Mouse (Mus musculus) lung, postnatal 14 days (tissue): ENCODE data around the gene Hmgn2.
"Not testable (repeated sequence)": the region's sequence is repeated elsewhere in the genome, so short reads cannot be mapped to it uniquely, and the experiment has no call there.

Source experiments
- DNase-seq: peaks from one replicate; pipeline ENCODE4 v3.0.0; 2021

The Hmgn2 gene

DNA sequence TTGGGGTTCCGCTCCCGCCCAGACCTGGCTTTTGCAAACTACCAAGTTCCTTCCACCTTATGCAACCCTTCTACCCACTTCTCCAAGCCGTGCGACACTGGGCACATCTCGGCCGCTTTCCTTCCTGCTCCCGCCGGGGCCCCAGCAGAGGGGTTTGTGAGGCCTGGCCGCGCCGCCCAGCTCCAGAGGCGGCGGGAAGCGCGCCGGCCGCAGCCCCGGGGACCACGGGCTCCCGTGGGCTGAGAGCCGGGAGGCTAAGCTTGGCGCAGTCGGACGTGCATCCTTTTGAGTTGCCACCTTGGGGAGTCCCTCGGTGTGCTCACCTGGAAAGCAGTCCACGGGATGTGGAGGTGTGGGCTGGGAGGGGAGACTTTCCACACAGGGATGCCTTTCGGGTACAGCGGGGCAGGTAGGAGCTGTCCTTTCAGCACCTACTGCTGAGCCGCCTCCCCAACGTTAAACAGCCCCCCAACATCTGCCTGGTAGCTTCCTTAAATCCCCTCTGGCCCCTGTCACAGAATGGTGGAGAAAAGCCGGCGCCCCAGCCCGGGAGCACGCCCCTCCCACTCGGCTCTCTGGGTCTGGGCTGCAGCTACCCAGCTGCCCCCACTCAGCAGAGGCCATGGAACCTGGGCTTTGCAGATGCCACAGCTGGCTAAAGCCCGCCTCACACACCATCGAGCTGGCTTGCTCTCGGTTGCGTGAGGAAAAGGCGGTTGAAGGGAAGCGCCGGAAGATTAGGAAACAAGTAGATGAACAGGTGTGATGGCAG, at the start of gene Hmgn2:
TSS of gene Hmgn2 (minus strand) at position 501 of the 772 bp plus-strand sequence.
- peak; percentile 33 for DNase-seq

DNA sequence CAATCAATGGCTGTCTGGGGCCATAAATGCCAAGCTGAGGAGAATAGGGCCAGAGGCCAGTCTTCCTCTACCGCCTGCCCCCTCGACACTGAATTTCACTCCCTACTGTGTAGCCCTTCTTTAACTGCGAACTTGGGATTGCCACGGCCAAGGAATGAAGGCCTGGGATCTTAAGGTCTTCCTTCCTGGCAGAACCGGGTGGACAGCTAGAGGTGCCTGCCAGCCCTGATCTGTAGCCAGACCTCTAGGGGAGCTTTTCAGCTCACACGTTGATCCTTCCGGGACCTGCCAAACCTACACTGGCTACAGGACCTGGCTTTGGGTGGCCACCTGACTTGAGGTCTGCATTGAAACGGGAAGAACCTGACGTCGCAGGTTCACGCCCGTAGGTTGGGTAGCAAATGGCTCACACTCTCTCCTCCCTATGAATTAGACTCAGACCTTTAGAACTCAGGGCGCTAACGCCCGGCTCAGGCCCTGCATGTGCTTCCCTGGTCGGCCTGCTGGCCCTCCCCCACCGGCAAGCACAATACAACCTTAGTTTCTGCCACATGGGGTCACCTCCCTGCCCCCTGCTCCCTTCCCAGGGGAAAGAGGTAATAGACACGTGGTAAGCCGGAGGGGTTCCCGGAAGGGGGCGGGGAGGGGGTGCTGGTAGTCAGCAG, 48.9 kb upstream of the Hmgn2 start:
- no peak for DNase-seq

DNA sequence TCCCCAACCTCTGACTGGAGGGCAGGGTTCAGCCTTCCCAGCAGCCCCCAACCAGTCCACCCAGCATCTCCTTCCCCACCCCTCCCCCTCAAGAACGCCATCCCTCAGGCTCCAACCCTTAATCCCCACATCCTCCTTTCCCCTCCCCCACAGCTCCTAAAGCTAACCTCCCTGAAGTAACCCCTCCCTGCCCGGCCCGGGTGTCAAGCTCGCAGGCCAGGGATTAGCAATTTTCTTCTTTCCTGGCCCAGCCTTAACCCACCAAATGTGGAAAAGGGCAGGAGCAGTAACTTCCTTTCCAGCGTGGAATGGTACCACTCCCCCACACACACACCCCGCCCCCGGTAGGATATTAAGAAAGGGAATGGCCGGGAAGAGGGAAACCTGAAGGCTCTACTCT, 48.3 kb upstream of the Hmgn2 start:
- DNase-seq = no peak

DNA sequence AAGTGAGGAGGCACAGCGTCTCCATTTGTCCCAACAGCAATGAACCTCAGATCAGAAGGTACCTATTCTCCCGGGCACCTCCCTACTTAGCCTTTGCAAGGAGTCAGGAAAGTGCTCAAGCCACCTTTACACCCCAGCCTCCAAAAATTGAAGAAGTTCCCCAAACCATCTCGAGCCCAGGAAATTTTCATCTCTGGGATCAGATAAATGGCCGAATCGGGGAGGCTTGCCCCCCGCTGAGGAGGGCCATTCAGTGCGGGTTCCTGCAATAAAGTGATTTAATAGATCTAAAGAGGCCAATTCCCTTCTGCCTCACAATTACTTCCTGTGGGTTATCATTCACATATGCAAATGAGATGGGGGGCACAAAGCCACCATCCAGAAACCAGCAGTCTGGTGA, 47.8 kb upstream of the Hmgn2 start:
- no peak for DNase-seq

DNA sequence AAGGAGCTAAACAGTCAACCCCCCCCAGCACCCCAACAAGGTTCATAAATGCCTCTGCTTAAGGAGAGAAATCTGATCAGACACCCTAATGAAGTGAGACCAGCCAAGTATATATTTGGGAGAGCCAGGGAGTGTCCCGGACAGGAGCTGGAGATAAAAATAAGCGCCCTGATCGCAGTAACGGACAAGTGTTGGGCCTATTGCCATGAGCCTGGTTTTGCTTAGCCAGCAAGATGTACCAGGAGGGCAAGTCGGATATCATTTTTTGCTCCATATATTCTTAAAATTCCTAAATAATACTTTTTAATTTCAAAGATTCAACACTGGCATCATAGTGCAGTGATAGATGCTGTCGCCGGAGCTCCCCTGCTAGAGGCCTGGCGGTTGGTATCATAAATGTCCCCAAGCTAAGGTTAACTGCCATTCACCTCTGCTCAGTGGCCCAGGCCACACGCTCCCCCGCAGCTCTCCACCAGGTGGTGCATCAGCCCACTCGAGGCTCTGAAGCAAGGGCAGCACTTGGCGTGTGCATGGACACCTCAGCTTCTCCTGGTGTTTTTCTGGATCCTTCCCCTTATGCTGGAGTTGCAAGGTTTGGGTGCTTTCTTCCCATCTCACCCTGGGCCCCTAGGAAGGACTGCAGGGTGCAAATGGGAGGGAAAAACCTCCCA, 44.5 kb upstream of the Hmgn2 start:
- DNase-seq = peak; percentile 9

DNA sequence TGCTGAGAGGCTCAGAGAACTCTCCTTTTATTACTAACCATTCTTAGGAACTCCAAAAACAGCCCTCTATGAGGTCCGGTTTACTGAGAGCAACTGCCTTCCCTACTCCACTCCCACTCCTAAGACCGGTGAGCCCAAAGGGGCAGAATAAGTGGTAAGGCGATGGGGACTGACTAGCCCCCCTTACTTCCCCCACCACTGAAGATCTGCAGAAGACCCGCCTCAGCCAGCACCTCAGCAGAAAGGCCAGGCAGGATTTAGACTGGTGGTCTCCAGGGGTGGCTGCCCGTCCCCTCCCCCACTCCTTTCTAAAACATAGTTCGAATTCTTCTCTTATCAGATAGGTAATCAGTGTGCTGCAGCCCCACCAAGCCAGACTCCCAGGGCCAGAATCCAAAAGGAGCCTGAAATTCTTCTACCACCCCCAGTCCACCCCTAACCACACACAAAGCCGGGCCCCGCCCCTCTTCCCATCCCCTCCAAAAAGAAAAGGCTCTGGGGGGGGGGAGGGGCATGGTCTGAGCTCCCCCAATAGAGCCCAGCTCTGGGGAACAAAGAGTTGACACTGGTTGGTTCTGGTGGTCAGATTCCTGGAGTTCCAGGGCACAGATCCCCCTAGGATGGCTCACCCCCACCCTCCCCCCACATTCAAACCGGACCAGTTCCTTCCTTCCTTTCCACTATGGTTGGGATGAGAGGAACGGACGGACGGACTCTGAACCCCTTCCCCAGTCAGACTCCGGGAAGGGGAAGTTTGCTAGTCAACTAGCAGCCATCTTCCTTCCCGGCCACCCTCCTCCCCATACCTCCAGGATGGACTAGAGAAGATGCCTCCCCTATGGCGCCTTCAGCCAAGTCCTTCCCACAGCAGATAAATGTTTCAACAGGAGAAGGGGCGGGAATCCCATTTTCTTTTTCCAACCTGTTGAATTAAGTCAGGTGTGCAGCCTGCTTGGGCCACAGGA, 43.3 kb upstream of the Hmgn2 start:
- no peak for DNase-seq

DNA sequence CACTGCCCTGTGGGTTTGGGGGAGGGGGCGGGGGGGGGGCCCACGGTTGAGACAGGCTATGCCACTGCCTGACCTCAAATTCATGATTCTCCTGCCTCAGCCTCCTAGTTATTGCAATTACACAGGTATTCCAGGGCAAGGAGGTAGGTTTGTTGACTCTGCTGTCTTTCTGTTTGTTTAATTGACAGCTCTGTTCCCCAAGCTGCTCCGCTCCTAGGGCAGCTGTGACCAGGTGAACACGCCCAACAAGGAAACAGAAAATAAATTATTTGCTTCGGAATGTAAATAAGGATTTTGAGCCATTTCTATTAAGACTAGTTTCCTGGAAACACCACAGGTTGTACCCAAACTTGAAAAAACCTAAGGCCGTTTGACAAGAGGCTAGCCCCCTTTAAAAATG, 41.3 kb upstream of the Hmgn2 start:
- no peak for DNase-seq

DNA sequence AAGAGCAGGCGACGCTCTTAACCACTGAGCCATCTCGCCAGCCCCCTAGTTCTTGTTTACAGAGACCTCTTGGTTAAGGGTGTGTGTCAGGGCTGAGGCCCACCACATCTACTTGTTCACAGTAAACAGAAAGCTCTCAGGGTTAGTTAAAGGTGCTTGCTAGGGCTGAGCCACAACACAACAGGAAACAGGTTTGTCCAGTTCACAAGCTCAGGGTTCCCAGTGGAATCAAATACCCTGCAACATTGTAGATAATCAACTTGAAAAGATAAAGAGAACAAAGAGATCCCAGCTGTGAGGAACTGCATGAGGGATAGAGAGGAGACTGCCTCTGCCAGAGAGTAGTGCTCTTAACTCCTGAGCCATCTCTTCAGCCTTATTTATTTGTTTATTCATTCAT, 38.4 kb upstream of the Hmgn2 start:
- DNase-seq = no peak

DNA sequence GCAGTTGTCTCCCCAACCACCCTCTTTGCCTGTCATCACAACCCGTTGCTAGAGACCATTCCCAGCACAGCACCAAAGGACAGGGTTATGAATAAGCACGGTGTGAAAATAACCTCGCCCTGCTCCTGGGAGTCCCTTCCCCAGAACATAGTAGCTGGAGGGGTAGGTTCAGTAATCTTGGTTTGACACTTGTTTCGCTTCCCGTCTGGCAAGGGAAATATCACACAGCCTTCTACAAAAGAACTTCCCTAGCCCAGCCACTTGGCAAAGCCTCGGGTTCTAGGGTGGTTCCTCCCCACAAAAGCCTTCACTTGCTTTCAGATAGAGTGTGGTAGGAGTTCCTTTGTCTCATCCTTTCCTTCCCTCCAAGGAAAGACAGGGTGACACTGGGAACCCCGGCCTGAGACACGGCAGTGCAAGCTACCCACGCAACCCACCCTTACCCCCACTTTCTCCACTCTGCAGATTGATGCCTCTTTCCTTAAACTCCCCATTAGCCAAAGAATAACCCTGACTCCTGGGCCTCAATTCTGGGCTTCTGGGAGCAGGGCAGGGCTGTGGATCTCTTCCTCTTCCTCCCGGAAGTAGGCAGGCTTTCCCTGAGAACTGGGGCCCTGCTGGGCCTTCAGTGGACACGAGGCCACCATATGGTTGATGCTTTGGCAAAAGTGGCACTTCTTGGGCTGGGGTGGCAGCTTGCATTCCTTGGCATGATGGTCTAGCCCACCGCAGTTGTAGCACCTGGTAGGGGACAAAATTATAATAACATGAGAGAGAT, 37.3 kb upstream of the Hmgn2 start:
- no peak for DNase-seq

DNA sequence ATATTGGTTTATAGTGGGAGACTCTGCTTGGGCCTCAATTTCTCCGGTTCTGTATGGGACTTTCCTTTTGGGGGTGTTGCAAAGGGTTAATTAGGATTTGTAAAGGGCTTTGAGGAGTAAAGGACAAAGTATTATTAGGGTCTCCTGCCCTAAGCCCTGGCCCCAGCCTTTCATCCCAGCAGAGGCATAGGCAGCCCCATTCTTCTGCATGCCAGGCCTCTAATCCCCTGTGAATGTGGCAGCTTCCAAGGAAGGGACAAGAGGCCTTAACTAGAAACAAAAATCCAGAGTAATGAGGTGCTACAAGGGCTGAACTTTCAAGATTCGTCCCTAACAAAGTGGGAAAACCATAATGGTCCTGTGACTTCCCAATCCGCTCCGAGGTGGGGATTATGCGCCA, 34.5 kb upstream of the Hmgn2 start:
- DNase-seq = no peak

DNA sequence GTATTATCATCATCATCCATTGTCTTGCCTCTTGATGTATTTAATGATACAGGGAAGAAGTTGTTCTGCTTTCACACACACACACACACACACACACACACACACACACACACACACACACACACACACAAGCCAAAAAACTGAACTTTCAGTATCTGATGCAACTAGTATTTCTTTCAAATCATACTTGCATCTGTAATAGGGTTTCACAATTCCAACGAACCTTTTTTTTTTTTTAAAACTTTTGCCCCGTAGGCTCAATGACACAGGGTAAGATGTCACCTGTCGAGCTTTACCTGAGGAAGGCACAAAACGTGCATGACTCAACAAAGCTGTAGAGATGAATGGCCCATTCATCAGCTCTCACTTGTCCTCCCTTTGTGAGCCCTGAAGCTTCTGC, 33.8 kb upstream of the Hmgn2 start:
- DNase-seq = no peak

DNA sequence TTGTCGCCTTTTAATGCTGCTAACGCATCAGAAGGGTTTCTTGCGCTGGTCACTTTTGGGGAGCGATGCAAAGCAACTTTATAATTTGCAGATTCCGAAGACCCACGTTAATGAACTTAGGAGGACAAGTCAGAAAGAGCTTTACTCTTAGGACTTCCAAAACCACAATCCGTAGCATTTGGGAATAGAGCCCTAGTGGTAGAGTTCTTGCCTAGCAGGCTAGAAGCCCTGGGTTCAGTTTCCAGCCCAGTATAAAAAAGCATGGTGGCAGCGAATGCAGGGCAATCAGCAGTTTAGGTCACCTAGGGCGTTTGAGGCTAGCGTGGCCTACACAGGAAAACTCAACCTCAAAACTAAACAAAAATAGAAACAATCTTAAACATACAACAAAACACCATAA, 33.3 kb upstream of the Hmgn2 start:
- no peak for DNase-seq

DNA sequence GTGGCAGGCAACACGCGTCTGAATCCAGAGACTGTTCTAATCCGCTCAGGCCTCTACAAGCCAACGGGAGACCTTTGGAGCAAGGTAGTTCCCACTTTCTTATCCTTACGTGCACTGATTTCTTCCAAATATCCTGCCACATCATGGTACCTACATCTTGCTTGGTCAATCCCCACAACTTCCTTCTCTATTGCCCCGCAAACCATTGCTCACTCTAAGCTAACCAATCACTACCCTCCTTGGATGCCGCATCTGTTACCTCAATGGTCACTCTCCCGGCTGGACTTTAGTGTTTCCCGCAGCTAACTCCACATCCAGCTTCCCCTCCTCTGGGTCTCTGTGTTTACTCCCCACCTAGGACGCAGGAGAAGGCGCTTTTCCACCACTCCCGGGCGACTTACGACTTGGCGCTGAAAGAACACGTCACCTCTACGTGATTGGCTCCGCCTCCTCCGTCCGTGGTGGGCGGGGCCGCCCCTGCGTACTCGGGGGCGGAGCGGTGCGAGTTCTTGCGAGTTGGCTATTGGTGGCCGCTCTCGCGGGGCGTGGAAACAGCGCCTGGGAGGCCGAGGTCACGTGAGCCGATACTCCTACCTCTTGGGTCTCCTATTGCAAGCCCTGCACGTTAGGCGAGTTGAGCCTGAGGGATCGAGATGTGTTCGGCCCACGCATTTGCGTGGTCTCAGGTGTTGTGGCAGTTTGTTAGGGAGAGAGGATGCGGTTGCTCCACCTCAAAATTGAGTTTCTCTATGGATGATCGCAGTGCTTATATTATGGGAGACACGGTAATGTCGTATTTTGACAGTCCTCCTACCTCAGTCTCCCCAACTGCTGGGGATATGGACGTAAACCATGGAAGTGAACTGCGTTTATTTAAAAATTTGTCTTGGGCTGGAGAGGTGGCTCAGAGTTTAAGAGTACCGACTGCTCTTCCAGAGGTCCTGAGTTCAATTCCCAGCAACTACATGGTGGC, 32.3 kb upstream of the Hmgn2 start, which contains the start of gene Dhdds:
TSS of gene Dhdds (minus strand) at position 453 of the 973 bp plus-strand sequence.
- DNase-seq = peak; percentile 95

DNA sequence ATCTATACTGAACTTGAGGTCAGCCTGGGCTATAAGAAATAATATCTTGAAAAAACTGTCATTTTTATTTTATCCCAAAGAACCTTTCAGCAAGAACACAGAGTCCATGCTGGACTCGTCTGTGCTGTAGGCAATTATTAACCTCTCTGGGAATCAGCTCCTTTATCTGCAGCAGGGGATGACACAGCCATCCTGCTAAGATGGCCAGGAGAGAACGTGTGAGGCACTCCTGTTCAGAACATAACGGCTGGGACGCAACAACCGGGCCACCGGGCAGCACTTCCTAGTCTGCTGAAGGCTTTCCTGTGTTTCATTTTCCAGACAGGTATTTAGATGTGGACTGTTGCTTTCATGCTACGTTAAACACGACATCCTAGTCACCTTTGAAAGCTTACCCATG, 26.2 kb upstream of the Hmgn2 start:
- no peak for DNase-seq

DNA sequence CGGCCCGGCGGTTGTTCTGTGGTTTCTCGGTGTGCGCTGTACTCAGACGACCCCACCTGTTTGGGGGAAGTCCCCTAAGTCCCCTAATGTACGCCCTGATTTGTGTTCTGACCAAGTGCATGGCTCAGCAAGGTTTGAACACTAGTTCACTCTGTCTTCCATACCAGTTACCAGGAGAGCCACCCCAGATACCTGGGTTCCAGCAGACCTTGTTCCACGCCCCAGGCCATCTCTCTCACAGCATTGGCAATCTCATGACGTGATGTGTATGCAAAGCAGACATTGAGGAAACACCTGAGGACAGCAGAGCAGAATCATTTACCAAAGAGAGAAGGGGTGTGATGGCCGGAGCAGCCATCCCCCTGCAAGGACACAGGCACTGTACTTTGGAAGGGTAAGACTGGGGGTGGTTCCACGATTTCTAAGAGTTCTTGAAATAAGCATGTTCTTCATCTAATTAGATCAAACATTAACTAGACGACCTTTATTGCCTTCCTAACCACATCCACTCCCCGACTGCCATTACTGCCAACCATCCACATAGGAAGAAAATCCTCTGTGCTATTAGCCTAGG, 22.7 kb upstream of the Hmgn2 start:
- no peak for DNase-seq

DNA sequence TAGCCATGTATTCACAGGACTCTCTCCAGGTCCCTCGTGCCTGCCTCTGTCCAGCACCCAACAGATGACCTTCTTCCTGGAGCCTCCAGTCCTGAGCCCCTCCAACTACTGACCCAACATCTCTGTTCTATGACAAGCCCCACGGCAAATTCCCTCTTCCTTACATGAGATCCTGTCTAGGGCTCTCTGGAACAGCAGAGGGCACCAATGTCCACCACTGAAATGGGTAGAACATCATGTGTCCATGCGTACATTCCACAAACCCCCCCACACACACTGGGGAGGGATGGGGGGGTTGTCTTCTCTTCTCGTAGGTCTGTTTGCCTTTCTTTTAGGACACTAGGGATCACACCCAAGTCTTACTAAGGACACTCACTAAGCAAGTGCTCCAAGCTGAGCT, 21.6 kb upstream of the Hmgn2 start:
- no peak for DNase-seq

DNA sequence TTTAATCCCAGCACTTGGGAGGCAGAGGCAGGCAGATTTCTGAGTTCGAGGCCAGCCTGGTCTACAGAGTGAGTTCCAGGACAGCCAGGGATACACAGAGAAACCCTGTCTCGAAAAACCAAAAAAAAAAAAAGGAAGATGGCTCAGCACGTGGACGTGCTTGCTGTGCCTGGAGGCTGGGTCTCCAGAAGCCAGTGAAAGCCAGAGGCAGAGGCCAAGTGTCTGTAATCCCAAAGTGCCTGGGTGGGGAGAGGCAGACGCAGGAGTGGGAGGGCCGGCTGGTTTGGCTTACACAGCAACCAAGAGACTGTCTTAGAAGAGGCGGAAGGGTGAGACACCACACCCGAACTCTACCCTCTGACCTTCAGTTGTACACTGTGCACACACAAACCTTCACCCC, 19.8 kb upstream of the Hmgn2 start:
- not testable (repeated sequence) for DNase-seq

DNA sequence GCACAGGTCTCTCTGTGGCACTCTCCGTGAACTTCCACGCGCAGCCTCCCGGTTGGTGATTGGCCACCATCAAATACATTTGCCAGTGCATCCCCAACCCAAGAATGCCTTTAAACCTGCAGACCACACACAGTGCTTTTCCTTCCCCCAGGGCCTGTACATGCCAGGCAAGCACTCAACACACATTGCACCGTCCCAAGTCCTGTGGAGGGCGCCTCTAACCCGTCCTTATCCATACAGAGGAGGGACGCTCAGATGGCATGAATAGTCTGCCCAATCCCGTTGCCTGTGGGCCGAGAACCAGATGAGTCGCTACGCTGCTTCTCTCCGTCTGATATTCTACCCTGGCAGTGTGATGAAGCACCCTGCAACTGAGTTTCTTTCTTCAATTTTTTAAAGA, 14.5 kb upstream of the Hmgn2 start:
- DNase-seq = no peak

DNA sequence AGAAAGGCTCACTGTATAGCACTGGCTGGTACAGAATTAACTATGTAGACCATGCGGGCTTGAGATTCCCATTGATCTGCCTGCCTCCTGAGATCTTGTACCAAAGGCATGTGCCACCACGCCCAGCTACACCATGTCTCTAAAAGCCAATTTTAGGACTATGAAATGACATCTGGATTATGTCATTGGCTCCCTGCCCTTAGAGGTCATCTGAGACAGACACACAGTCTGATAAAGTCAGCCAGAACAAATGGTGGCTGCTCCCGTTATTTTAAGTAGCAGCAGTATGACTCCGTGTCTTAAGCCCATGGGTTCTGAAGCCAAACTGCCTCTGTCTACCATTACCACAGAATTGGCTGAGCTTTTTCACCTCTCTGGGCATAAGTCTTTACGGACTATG, 12.0 kb upstream of the Hmgn2 start:
- no peak for DNase-seq

DNA sequence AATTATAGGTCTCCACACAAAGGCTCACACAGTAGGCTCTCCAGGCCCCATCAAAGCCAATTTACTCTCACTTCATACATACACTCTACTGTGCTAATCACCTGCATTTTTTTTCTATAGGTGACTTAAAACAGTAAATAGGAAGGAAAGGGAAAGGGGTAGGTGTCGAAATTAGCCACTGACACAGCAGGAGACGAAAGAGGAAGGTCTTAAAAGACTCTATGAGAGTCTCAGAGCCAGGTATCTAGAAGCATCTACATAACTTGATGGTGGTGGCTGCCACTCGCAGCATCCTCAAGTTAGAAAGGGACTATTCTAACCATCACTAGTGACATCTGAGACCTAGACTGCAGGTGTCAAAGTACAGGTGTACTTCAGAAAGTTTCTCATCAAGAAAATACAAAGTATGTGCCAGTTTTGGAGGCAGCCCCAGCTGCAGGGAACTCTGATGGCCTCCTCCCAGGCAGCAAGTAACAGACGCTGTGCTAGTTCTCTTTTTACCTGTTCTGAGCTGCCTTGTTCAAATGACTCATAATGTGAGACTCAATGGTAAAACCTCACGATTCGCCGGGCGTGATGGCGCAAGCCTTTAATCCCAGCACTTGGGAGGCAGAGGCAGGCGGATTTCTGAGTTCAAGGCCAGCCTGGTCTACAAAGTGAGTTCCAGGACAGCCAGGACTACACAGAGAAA, 9.7 kb upstream of the Hmgn2 start:
- no peak for DNase-seq
